Mouse (Mus musculus) ES-Bruce4 (cell line): ENCODE measurements at regions not wholly inside any gene's neighbourhood (a gene's known extent, or its start where the extent isn't known, plus 50 kb on each side); places are given as distances from the start of the nearest gene placed in this dataset.

Source experiments
- H3K27ac ChIP-seq: 2 replicates; pipeline ENCODE4 v1.5.1; 2012; ENCODE audit warnings: low read length, inconsistent platforms; ENCODE audit not compliant: insufficient read depth
- H3K27me3 ChIP-seq: 2 replicates; pipeline ENCODE4 v1.6.1; 2012; ENCODE audit warnings: mild to moderate bottlenecking, low read length, inconsistent platforms; ENCODE audit not compliant: control insufficient read depth, poor library complexity, insufficient read depth, severe bottlenecking
- H3K36me3 ChIP-seq: 2 replicates; pipeline ENCODE4 v1.6.1; 2012; ENCODE audit warnings: inconsistent platforms, mild to moderate bottlenecking, low read length, moderate library complexity; ENCODE audit not compliant: control insufficient read depth, poor library complexity, insufficient read depth, severe bottlenecking
- H3K4me1 ChIP-seq: one replicate; pipeline ENCODE4 v1.8.1; 2011; ENCODE audit warnings: low read length; ENCODE audit not compliant: control insufficient read depth, insufficient read depth
- H3K4me3 ChIP-seq: 2 replicates; pipeline ENCODE4 v1.5.1; 2011; ENCODE audit warnings: low read depth, mild to moderate bottlenecking, low read length
- H3K9ac ChIP-seq: 2 replicates; pipeline ENCODE4 v1.6.1; 2012; ENCODE audit warnings: low read depth, mild to moderate bottlenecking, inconsistent platforms; ENCODE audit not compliant: poor library complexity, severe bottlenecking
- H3K9me3 ChIP-seq: replicated peaks from 2 replicates; pipeline ENCODE4 v1.6.1; 2012; ENCODE audit warnings: mild to moderate bottlenecking, low read length, inconsistent platforms; ENCODE audit not compliant: control insufficient read depth, poor library complexity, insufficient read depth, severe bottlenecking
- CTCF ChIP-seq: IDR thresholded peaks from one replicate; pipeline ENCODE4 v1.8.1; 2011; ENCODE audit warnings: low read depth, low read length
- EP300 ChIP-seq: IDR thresholded peaks from 2 replicates; pipeline ENCODE4 v1.6.1; 2011; ENCODE audit warnings: low read depth, low read length; ENCODE audit not compliant: insufficient read depth
- POLR2A ChIP-seq: IDR thresholded peaks from one replicate; pipeline ENCODE4 v1.8.1; 2011; ENCODE audit warnings: low read length; ENCODE audit not compliant: insufficient read depth

DNA sequence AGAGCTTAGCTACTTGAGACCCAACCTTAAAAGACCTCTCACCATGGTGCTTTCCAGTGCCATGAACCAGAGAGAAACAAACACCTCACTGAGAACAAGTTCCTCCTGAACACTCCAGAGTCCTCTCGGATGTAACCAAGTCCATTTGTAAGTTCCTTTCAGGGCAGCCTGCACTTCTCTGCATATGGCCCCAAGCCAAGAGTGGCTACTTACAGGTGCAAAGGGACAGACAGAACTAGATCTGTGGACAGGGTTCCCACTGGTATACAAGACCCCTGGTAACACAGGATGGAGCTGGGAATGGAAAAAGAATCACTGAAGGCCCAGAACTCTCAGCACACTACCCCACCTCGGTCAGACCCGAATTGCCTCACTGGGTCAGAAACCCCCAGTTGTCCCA, 234.7 kb downstream of the Zfp36l1 start:
- no peak overlapping the region for H3K4me3 ChIP-seq
- H3K27me3 ChIP-seq = no peaks in the 10 kb centered on the region
- H3K27ac ChIP-seq = no peak overlapping the region
- H3K36me3 ChIP-seq = no peaks in the 10 kb centered on the region
- H3K4me1 ChIP-seq = peaks cover 3% of the 10 kb centered on the region
- H3K9ac ChIP-seq = no peak overlapping the region
- TF ChIP-seq EP300 (no peak), POLR2A (no peak)
- no peaks in the 10 kb centered on the region for H3K9me3 ChIP-seq

DNA sequence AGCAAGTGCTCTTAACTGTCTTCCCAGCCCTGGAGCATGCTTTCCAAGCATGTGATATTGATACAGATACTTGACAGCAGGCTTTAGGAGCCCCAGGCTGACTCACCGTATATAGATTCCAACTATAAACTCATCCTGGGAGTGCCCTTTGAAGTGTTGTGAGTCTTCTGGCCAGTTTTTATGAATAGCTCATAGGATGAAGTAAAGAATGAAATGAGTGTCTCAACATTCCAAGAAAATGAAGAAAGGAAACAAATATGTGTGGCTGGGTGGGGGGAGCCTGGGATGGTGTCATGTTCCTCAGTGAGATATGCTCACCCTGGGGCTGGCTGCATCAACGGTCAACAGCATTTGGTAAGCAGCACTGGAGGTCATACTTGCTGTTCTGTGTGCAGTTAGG, 238.5 kb downstream of the Zfp36l1 start:
- Histone ChIP-seq H3K36me3 (no peaks in the 10 kb centered on the region), H3K27me3 (no peaks in the 10 kb centered on the region), H3K27ac (no peak overlapping the region), H3K4me1 (no peaks in the 10 kb centered on the region), H3K9ac (no peak overlapping the region), H3K9me3 (no peaks in the 10 kb centered on the region), H3K4me3 (no peak overlapping the region)
- TF ChIP-seq CTCF (no peak), EP300 (no peak), POLR2A (no peak)

DNA sequence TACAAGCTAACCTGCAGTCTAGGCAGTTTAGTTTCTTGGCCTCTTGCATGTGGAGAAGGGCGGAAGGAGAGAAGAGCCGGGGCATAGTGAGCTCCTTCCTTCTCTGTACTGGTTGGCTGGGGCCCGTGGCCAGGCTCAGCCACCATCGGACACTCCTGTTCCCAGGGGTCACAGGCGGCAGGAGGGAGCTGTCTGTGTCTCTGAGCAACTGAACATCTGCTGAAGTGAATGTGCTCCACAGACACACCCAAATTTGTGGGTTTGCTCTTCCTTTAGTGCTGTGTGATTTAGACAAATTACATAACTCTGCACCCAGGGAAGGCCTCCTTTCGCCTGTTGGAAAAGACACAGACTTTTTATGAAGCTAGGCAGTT, 247.6 kb downstream of the Zfp36l1 start:
- no peaks in the 10 kb centered on the region for H3K36me3 ChIP-seq
- no peaks in the 10 kb centered on the region; the same call in 1 of the 2 replicates for H3K9me3 ChIP-seq
- H3K9ac ChIP-seq = no peak overlapping the region
- no peak overlapping the region for H3K27ac ChIP-seq
- H3K27me3 ChIP-seq = no peaks in the 10 kb centered on the region
- TF ChIP-seq EP300 = no peak
- no peak for TF ChIP-seq CTCF
- TF ChIP-seq POLR2A = no peak
- H3K4me3 ChIP-seq = no peak overlapping the region
- H3K4me1 ChIP-seq = peaks cover 1% of the 10 kb centered on the region

DNA sequence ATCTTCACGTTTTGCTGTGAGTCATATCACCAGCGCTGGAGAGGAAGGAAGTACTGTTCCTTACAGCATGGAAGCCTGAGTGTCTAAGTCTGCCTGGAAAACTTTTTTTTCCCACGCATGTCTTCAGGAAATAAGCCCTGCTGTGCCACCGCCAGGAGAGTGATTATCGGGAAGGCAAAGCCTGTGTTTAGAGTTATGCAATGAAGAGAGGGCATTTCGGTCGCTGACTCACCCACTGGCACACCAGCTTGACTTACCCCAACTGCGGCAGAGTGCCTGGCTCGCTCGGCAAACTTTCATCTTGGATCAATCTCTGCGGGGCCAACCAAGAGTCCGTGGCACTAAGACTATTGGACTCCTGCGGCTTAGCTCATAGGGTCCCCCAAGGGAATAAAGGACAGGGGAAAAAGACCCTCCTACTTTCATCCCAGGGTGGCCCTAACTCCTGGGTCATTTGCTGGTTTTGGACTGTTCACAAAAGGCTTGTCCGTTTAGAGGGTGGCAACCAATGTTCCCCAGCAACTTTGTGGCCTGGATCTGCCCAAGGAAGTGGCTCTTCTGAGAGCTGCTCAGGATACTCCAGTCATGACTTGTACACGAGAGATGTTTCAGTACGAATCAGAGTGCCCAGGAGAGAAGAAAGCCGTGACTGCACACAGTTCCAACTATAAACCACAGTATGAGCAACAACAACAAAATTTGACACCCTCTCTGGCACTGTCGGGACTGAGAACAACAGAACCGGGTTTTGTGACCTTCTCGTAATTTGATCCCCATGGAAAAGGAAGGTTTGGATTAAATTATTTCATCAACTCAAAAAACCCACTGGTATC, 248.3 kb downstream of the Zfp36l1 start:
- H3K27ac ChIP-seq = no peak overlapping the region
- no peak overlapping the region for H3K9ac ChIP-seq
- peak overlapping the region; percentile 40; the same call in 1 of the 2 replicates for H3K4me3 ChIP-seq

More for the DNA sequence above, 248.3 kb downstream of the Zfp36l1 start:
- no peaks in the 10 kb centered on the region for H3K27me3 ChIP-seq
- H3K4me1 ChIP-seq = peaks cover 3% of the 10 kb centered on the region
- TF ChIP-seq CTCF = no peak
- no peak for TF ChIP-seq POLR2A
- no peak for TF ChIP-seq EP300
- no peaks in the 10 kb centered on the region; the same call in 1 of the 2 replicates for H3K9me3 ChIP-seq
- no peaks in the 10 kb centered on the region for H3K36me3 ChIP-seq
